ENCODE assay signal across 35 mouse cellular contexts in the genomic region with DNA sequence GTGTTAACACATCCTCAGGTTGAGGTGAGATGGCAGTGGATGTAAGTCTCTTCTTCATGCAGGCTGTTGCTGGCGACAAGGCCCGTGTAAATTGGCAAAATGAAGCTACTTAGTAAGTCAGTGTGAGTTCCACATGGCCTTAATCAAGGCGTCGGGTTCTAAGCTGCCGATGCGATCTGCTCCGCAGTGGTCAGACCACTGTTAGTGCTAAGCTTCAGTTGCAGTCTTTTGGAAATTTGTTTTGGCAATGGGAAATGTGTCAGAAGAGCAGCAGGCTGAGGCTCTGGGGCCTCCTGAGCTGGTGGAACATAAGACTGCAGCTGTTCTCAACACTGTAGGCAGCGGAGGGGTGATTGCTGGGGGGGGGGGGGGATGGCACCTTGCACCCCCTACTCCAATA. TPM values are rescaled to one million over a fixed set of nuclear protein-coding genes. Genes with fewer than 3 reads are reported as not detected.
DNase-seq lines count a peak whose midpoint lies in the region; ATAC-seq and TF ChIP-seq lines count a peak whose summit lies in the region.
"Had no signal": no experiment of that assay in that cellular context is flagged by ENCODE, and none has a peak within 500 bp of the region (broad histone marks: within the 10 kb centered on the region; RNA-seq: fewer than 3 reads in every experiment).

No protein-coding gene starts in this region.

- H3K27me3 ChIP-seq in hindbrain, postnatal 0 days (ENCODE audit: insufficient read depth, low read length): no peaks in the 10 kb centered on the region
- no peaks in the 10 kb centered on the region for H3K27me3 ChIP-seq in hindbrain, embryonic 16.5 days (replicated peaks; ENCODE audit: control insufficient read depth, insufficient read depth, low read length)
- H3K27me3 ChIP-seq in forebrain, embryonic 11.5 days (ENCODE audit: control insufficient read depth, insufficient read depth, low read length): no peaks in the 10 kb centered on the region
- H3K27me3 ChIP-seq in forebrain, embryonic 16.5 days (replicated peaks; ENCODE audit: control insufficient read depth, insufficient read depth, low read length): no peaks in the 10 kb centered on the region
- H3K27me3 ChIP-seq: heart, embryonic 12.5 days; hindbrain, embryonic 15.5 days; intestine, embryonic 15.5 days; liver, embryonic 15.5 days; midbrain, embryonic 15.5 days had no signal

- DNase-seq in hindbrain, postnatal 0 days (ENCODE audit: low spot score): peak; percentile 20
- DNase-seq in brain, embryonic 14.5 days (ENCODE audit: low read depth): peak; percentile 81
- no peak for DNase-seq in forebrain, embryonic 11.5 days (ENCODE audit: low spot score)
- DNase-seq in adrenal gland, postnatal 14 days: no peak
- no peak for DNase-seq in thymus, postnatal 36 days
- no peak for DNase-seq in layer of hippocampus, postnatal 36 days
- DNase-seq: adrenal gland, adult 2 months; cerebellum, adult 8-10 months; cerebellum, postnatal 25 days; gastrocnemius, postnatal 25 days; heart, adult 18-20 months; kidney, adult 2 months; kidney, postnatal 4 days; lung, embryonic 14.5 days; lung, postnatal 14 days; right cerebral cortex, postnatal 4 days had no signal

- 48% methylated on average over 8 of the region's 8 CpGs for WGBS in hindbrain, postnatal 0 days
- 69% methylated on average over 8 of the region's 8 CpGs for WGBS in hindbrain, embryonic 16.5 days
- WGBS in forebrain, embryonic 11.5 days: 69% methylated on average over 8 of the region's 8 CpGs
- WGBS in forebrain, embryonic 16.5 days: 29% methylated on average over 7 of the region's 8 CpGs

- TF ChIP-seq POLR2A in brain, embryonic 14.5 days (IDR thresholded peaks at IDR 0.05; ENCODE audit: borderline replicate concordance, extremely low read depth, insufficient read depth, insufficient read length, poor library complexity, severe bottlenecking): no peak

- no peak overlapping the region for H3K4me2 ChIP-seq in hindbrain, postnatal 0 days (ENCODE audit: low read depth, low read length)
- H3K4me2 ChIP-seq in hindbrain, embryonic 16.5 days (ENCODE audit: low read length): no peak overlapping the region
- no peak overlapping the region for H3K4me2 ChIP-seq in forebrain, embryonic 11.5 days (ENCODE audit: low read depth, low read length, severe bottlenecking)
- no peak overlapping the region for H3K4me2 ChIP-seq in forebrain, embryonic 16.5 days (ENCODE audit: low read length)
- H3K4me2 ChIP-seq: embryonic facial prominence, embryonic 13.5 days; heart, embryonic 12.5 days; hindbrain, embryonic 15.5 days; intestine, embryonic 15.5 days; limb, embryonic 15.5 days; liver, embryonic 15.5 days; lung, embryonic 14.5 days; midbrain, embryonic 15.5 days had no signal

- no peak for ATAC-seq in hindbrain, postnatal 0 days
- no peak for ATAC-seq in hindbrain, embryonic 16.5 days
- ATAC-seq in forebrain, embryonic 11.5 days (replicated peaks; ENCODE audit: low FRiP score): no peak
- ATAC-seq in forebrain, embryonic 16.5 days: peak; percentile 23
- ATAC-seq: activated CD4-positive, CD25-positive, alpha-beta regulatory T cell, adult 4 months; CD4-positive, CD25-positive, alpha-beta regulatory T cell, adult 4 months; intestine, embryonic 15.5 days; midbrain, embryonic 15.5 days had no signal

- no peak for TF ChIP-seq CTCF in hindbrain, postnatal 0 days (IDR thresholded peaks at IDR 0.05; ENCODE audit: low read depth)
- no peak for TF ChIP-seq CTCF in brain, embryonic 14.5 days (IDR thresholded peaks at IDR 0.05; ENCODE audit: borderline replicate concordance, extremely low read depth, insufficient read depth, insufficient read length)

- H3K4me1 ChIP-seq in hindbrain, postnatal 0 days (ENCODE audit: insufficient read depth, low read length): no peaks in the 10 kb centered on the region; the same call in 1 of the 2 replicates
- H3K4me1 ChIP-seq in hindbrain, embryonic 16.5 days (ENCODE audit: control insufficient read depth, insufficient read depth, low read depth, low read length): peaks cover 2% of the 10 kb centered on the region; the same call in 1 of the 2 replicates
- H3K4me1 ChIP-seq in forebrain, embryonic 11.5 days (replicated peaks; ENCODE audit: control insufficient read depth, insufficient read depth, low read length): no peaks in the 10 kb centered on the region; the same call in 1 of the 2 replicates
- H3K4me1 ChIP-seq in forebrain, embryonic 16.5 days (replicated peaks; ENCODE audit: control insufficient read depth, insufficient read depth, low read length): peaks cover 18% of the 10 kb centered on the region
- H3K4me1 ChIP-seq: heart, embryonic 12.5 days; hindbrain, embryonic 15.5 days; intestine, embryonic 15.5 days; liver, embryonic 15.5 days had no signal

- no peaks in the 10 kb centered on the region for H3K36me3 ChIP-seq in hindbrain, postnatal 0 days (ENCODE audit: insufficient read depth, low read length)
- no peaks in the 10 kb centered on the region for H3K36me3 ChIP-seq in hindbrain, embryonic 16.5 days (ENCODE audit: control insufficient read depth, insufficient read depth, low read length)
- no peaks in the 10 kb centered on the region for H3K36me3 ChIP-seq in forebrain, embryonic 11.5 days (ENCODE audit: control insufficient read depth, insufficient read depth, low read length)
- H3K36me3 ChIP-seq in forebrain, embryonic 16.5 days (ENCODE audit: control insufficient read depth, insufficient read depth): no peaks in the 10 kb centered on the region
- H3K36me3 ChIP-seq: embryonic facial prominence, embryonic 13.5 days; heart, embryonic 12.5 days; hindbrain, embryonic 10.5 days; hindbrain, embryonic 15.5 days; intestine, embryonic 15.5 days; limb, embryonic 15.5 days; liver, embryonic 15.5 days; midbrain, embryonic 15.5 days had no signal

- H3K9me3 ChIP-seq in hindbrain, postnatal 0 days (ENCODE audit: low read length): no peaks in the 10 kb centered on the region
- H3K9me3 ChIP-seq in hindbrain, embryonic 16.5 days (ENCODE audit: control insufficient read depth, low read length): no peaks in the 10 kb centered on the region
- H3K9me3 ChIP-seq in forebrain, embryonic 11.5 days (ENCODE audit: control insufficient read depth, low read length): no peaks in the 10 kb centered on the region
- no peaks in the 10 kb centered on the region for H3K9me3 ChIP-seq in forebrain, embryonic 16.5 days (ENCODE audit: control insufficient read depth, low read length)
- H3K9me3 ChIP-seq: embryonic facial prominence, embryonic 13.5 days; heart, embryonic 12.5 days; hindbrain, embryonic 10.5 days; hindbrain, embryonic 15.5 days; intestine, embryonic 15.5 days; limb, embryonic 15.5 days; liver, embryonic 15.5 days; midbrain, embryonic 15.5 days had no signal

- H3K4me3 ChIP-seq in hindbrain, postnatal 0 days (ENCODE audit: low read length): no peak overlapping the region
- no peak overlapping the region for H3K4me3 ChIP-seq in hindbrain, embryonic 16.5 days (ENCODE audit: low read length)
- H3K4me3 ChIP-seq in forebrain, embryonic 11.5 days (ENCODE audit: low read depth, low read length): no peak overlapping the region
- H3K4me3 ChIP-seq in forebrain, embryonic 16.5 days (replicated peaks; ENCODE audit: low read length): no peak overlapping the region
- H3K4me3 ChIP-seq: embryonic facial prominence, embryonic 13.5 days; erythroblast, embryonic 14.5 days; heart, embryonic 12.5 days; hindbrain, embryonic 10.5 days; hindbrain, embryonic 15.5 days; intestine, embryonic 15.5 days; limb, embryonic 15.5 days; liver, embryonic 15.5 days; midbrain, embryonic 15.5 days had no signal

- no peak overlapping the region for H3K9ac ChIP-seq in hindbrain, postnatal 0 days (replicated peaks; ENCODE audit: low read length)
- H3K9ac ChIP-seq in hindbrain, embryonic 16.5 days (ENCODE audit: low read depth, low read length): no peak overlapping the region
- no peak overlapping the region for H3K9ac ChIP-seq in forebrain, embryonic 11.5 days (ENCODE audit: low read length)
- H3K9ac ChIP-seq in forebrain, embryonic 16.5 days (replicated peaks; ENCODE audit: low read depth, low read length): no peak overlapping the region
- H3K9ac ChIP-seq: embryonic facial prominence, embryonic 13.5 days; heart, embryonic 12.5 days; hindbrain, embryonic 15.5 days; intestine, embryonic 15.5 days; limb, embryonic 15.5 days; liver, embryonic 15.5 days; lung, embryonic 14.5 days; midbrain, embryonic 15.5 days had no signal

- no peak overlapping the region for H3K27ac ChIP-seq in hindbrain, postnatal 0 days
- H3K27ac ChIP-seq in hindbrain, embryonic 16.5 days (ENCODE audit: low read depth, low read length): no peak overlapping the region
- peak overlapping the region; percentile 63; the same call in 1 of the 2 replicates for H3K27ac ChIP-seq in forebrain, embryonic 11.5 days (ENCODE audit: low read depth, low read length)
- H3K27ac ChIP-seq in forebrain, embryonic 16.5 days (ENCODE audit: low read length): peak overlapping the region; percentile 63
- H3K27ac ChIP-seq: embryonic facial prominence, embryonic 13.5 days; hindbrain, embryonic 10.5 days; hindbrain, embryonic 15.5 days; intestine, embryonic 15.5 days; limb, embryonic 15.5 days; liver, embryonic 15.5 days; midbrain, embryonic 15.5 days had no signal

RNA-seq across cellular contexts. Expression of a gene that starts 22.9 kb away (rescaled TPM):
- total RNA-seq in hindbrain, postnatal 0 days (2014; rRNA removed): not detected in 2 replicates
- 0.33 TPM in 1 of 2 replicates, not detected in the other for polyA plus RNA-seq in hindbrain, postnatal 0 days (2015; fragmentation: Nextera tagmentation; extraction: Ambion mirVana)
- polyA plus RNA-seq in hindbrain, embryonic 16.5 days (2015; fragmentation: Nextera tagmentation; extraction: Ambion mirVana): 0.43 TPM in 1 of 2 replicates, not detected in the other
- 0.43 and 0.55 TPM in 2 replicates for polyA plus RNA-seq in brain, embryonic 14.5 days (2012; rRNA removed)
- not detected in 2 replicates for polyA plus RNA-seq in forebrain, embryonic 11.5 days (2014; fragmentation: Nextera tagmentation; extraction: Ambion mirVana)
- 0.35 TPM in 1 of 2 replicates, not detected in the other for polyA plus RNA-seq in forebrain, embryonic 16.5 days (2015; fragmentation: Nextera tagmentation; extraction: Ambion mirVana)
- not detected in 2 replicates for total RNA-seq in adrenal gland, postnatal 14 days (2021)
- not detected for total RNA-seq in layer of hippocampus, postnatal 36 days (2021)
- total RNA-seq: adrenal gland, adult 2 months; gastrocnemius, postnatal 25 days; heart, adult 18-20 months; left cerebral cortex, postnatal 14 days; neutrophil, adult 5-6 weeks had no signal
- polyA plus RNA-seq: activated CD4-positive, CD25-positive, alpha-beta regulatory T cell, adult 4 months; adrenal gland, adult 2 months; CD4-positive, CD25-positive, alpha-beta regulatory T cell, adult 4 months; embryonic facial prominence, embryonic 13.5 days; erythroblast, embryonic 14.5 days; heart, embryonic 12.5 days; heart, postnatal 0 days; hindbrain, embryonic 10.5 days; intestine, embryonic 15.5 days; kidney, embryonic 16.5 days; limb, embryonic 15.5 days; liver, embryonic 15.5 days; lung, embryonic 14.5 days; midbrain, embryonic 15.5 days; neural tube, embryonic 11.5 days; spleen, adult 2 months had no signal

RNA-seq across cellular contexts. Expression of a gene that starts 30.6 kb away (rescaled TPM):
- total RNA-seq in hindbrain, postnatal 0 days (2014; rRNA removed): 25.5 and 31.6 TPM in 2 replicates
- 6.9 and 7.8 TPM in 2 replicates for polyA plus RNA-seq in hindbrain, postnatal 0 days (2015; fragmentation: Nextera tagmentation; extraction: Ambion mirVana)
- polyA plus RNA-seq in hindbrain, embryonic 16.5 days (2015; fragmentation: Nextera tagmentation; extraction: Ambion mirVana): 11.4 and 14.3 TPM in 2 replicates
- polyA plus RNA-seq in brain, embryonic 14.5 days (2012; rRNA removed): 5.2 and 11.0 TPM in 2 replicates
- 14.3 and 14.4 TPM in 2 replicates for polyA plus RNA-seq in forebrain, embryonic 11.5 days (2014; fragmentation: Nextera tagmentation; extraction: Ambion mirVana)
- polyA plus RNA-seq in forebrain, embryonic 16.5 days (2015; fragmentation: Nextera tagmentation; extraction: Ambion mirVana): 13.9 and 15.5 TPM in 2 replicates
- total RNA-seq in adrenal gland, postnatal 14 days (2021): 15.6 and 15.9 TPM in 2 replicates
- 10 to 100 TPM; 23.9 to 25.8 TPM for total RNA-seq in layer of hippocampus, postnatal 36 days (2021)

Comparison
In these comparisons a context has a peak if more than half of its experiments do, and no peak if none do; other contexts are left out.
1. DNase-seq: peak in hindbrain, postnatal 0 days (single experiment) and brain, embryonic 14.5 days (single experiment); none in forebrain, embryonic 11.5 days (single experiment), adrenal gland, postnatal 14 days (single experiment), thymus, postnatal 36 days (0 of 2) and layer of hippocampus, postnatal 36 days (0 of 2).
2. H3K27ac ChIP-seq: peak in forebrain, embryonic 11.5 days (single experiment) and forebrain, embryonic 16.5 days (single experiment); none in hindbrain, postnatal 0 days (single experiment) and hindbrain, embryonic 16.5 days (single experiment).